Comparison of ENCODE assay signal across 8 mouse cellular contexts in genomic region chr3:89228180-89228549, GRCm38 (mm10). TPM values are rescaled to one million over a fixed set of nuclear protein-coding genes. Genes with fewer than 3 reads are reported as not detected.
A peak's percentile ranks its signal among the peaks of the same experiment; 100 is the strongest.
DNase-seq lines count a peak whose midpoint lies in the region; ATAC-seq and TF ChIP-seq lines count a peak whose summit lies in the region.

No protein-coding gene starts in this region.

- under 1% methylated on average over 20 of the region's 20 CpGs for WGBS in cerebellum, adult 2 months

- peak; percentile 86 for TF ChIP-seq CTCF in cerebellum, adult 2 months (IDR thresholded peaks at IDR 0.05; ENCODE audit: borderline replicate concordance, insufficient read depth, low read depth, low read length)

- peak overlapping the region; percentile 71 for H3K4me3 ChIP-seq in cerebellum, adult 2 months (replicated peaks; ENCODE audit: insufficient read depth, low read depth, low read length)

- DNase-seq in MN1 (ENCODE audit: low spot score): peak; percentile 91
- DNase-seq in cerebellum, adult 2 months: peak; percentile 81 to 91
- peak; percentile 78 for DNase-seq in forelimb bud, embryonic 11.5 days (ENCODE audit: low read depth, low spot score)
- DNase-seq in layer of hippocampus, adult 9-11 months: peak; percentile 70
- peak; percentile 94 for DNase-seq in lung, postnatal 14 days
- peak; percentile 87 for DNase-seq in ovary, postnatal 14 days (ENCODE audit: low spot score)
- peak; percentile 66 to 91 for DNase-seq in thymus, postnatal 10 days (ENCODE audit: low spot score in 2 of 2)

- no peak overlapping the region for H3K27ac ChIP-seq in cerebellum, adult 2 months (ENCODE audit: insufficient read depth, low read length)

- H3K27me3 ChIP-seq in cerebellum, adult 2 months (ENCODE audit: control insufficient read depth, insufficient read depth, low read length): no peaks in the 10 kb centered on the region

- ATAC-seq in hematopoietic stem cell, adult 5-6 weeks (replicated peaks in 1 of 2; ENCODE audit: insufficient read depth in 1 of 2, low FRiP score in 2 of 2, low TSS enrichment in 1 of 2, low read depth in 1 of 2, poor library complexity in 2 of 2, severe bottlenecking in 2 of 2): peak; percentile 77 to 80

- peaks cover 6% of the 10 kb centered on the region for H3K4me1 ChIP-seq in cerebellum, adult 2 months (ENCODE audit: control insufficient read depth, insufficient read depth, low read length)

- no peak for TF ChIP-seq POLR2A in cerebellum, adult 2 months (IDR thresholded peaks at IDR 0.05; ENCODE audit: borderline replicate concordance, insufficient read depth, low read length)

RNA-seq across cellular contexts. Expression of gene Muc1, which starts 0.7 kb away (rescaled TPM):
- polyA plus RNA-seq in cerebellum, adult 2 months (2012; rRNA removed): 0.55 and 0.69 TPM in 2 replicates
- total RNA-seq in hematopoietic stem cell, adult 5-6 weeks (2017): 0.44 and 1.7 TPM in 2 replicates

RNA-seq across cellular contexts. Expression of gene Mtx1, which starts 1.3 kb away (rescaled TPM):
- polyA plus RNA-seq in cerebellum, adult 2 months (2012; rRNA removed): 153 and 167 TPM in 2 replicates
- 52.1 and 81.3 TPM in 2 replicates for total RNA-seq in hematopoietic stem cell, adult 5-6 weeks (2017)

RNA-seq across cellular contexts. Expression of gene Thbs3, which starts 13.2 kb away (rescaled TPM):
- 23.8 and 24.2 TPM in 2 replicates for polyA plus RNA-seq in cerebellum, adult 2 months (2012; rRNA removed)
- total RNA-seq in hematopoietic stem cell, adult 5-6 weeks (2017): 0.38 TPM in 1 of 2 replicates, not detected in the other

RNA-seq across cellular contexts. Expression of gene Krtcap2, which starts 17.6 kb away (rescaled TPM):
- 80.4 and 82.9 TPM in 2 replicates for polyA plus RNA-seq in cerebellum, adult 2 months (2012; rRNA removed)
- total RNA-seq in hematopoietic stem cell, adult 5-6 weeks (2017): 108 and 186 TPM in 2 replicates

RNA-seq across cellular contexts. Expression of gene Trim46, which starts 17.9 kb away (rescaled TPM):
- polyA plus RNA-seq in cerebellum, adult 2 months (2012; rRNA removed): 49.8 and 58.5 TPM in 2 replicates
- total RNA-seq in hematopoietic stem cell, adult 5-6 weeks (2017): 3.4 and 3.8 TPM in 2 replicates
